Mouse (Mus musculus): ENCODE data around the gene Lag3. TPM values are rescaled to one million over a fixed set of nuclear protein-coding genes. Genes with fewer than 3 reads are reported as not detected.
A peak's percentile ranks its signal among the peaks of the same experiment; 100 is the strongest.

Gene Lag3
- polyA plus RNA-seq, 1 experiment from 2014 or later: 3.9 TPM

GRCm38 (mm10) chr6:124859725-124860124 is 51.8 kb downstream of the Lag3 start:
- H3K4me2 ChIP-seq (ENCODE audit: low read length): peak overlapping the region; percentile 72
- no peaks in the 10 kb centered on the region for H3K27me3 ChIP-seq (ENCODE audit: control insufficient read depth, insufficient read depth, low read depth, low read length)
- H3K9ac ChIP-seq (ENCODE audit: low read depth, low read length): peak overlapping the region; percentile 50
- no peak for ATAC-seq
- H3K36me3 ChIP-seq (ENCODE audit: control insufficient read depth, insufficient read depth, low read length): peaks cover 5% of the 10 kb centered on the region; the same call in 1 of the 2 replicates
- 5% methylated on average over 12 of the region's 12 CpGs for WGBS
- H3K4me1 ChIP-seq (ENCODE audit: control insufficient read depth, insufficient read depth, low read length): peaks cover 57% of the 10 kb centered on the region
- peak overlapping the region; percentile 73 for H3K27ac ChIP-seq (ENCODE audit: low read length)
- H3K4me3 ChIP-seq (ENCODE audit: low read depth, low read length): peak overlapping the region; percentile 15; the same call in 1 of the 2 replicates
- H3K9me3 ChIP-seq (replicated peaks; ENCODE audit: control insufficient read depth, low read length, poor library complexity, severe bottlenecking): no peaks in the 10 kb centered on the region

GRCm38 (mm10) chr6:124858561-124859318 is 52.8 kb downstream of the Lag3 start:
- H3K4me1 ChIP-seq (ENCODE audit: control insufficient read depth, insufficient read depth, low read length): peaks cover 52% of the 10 kb centered on the region
- no peaks in the 10 kb centered on the region for H3K27me3 ChIP-seq (ENCODE audit: control insufficient read depth, insufficient read depth, low read depth, low read length)

GRCm38 (mm10) chr6:124857840-124858530 is 53.5 kb downstream of the Lag3 start:
- Histone ChIP-seq H3K9ac (ENCODE audit: low read depth, low read length) (peak overlapping the region; percentile 96), H3K36me3 (ENCODE audit: control insufficient read depth, insufficient read depth, low read length) (peaks cover 5% of the 10 kb centered on the region; the same call in 1 of the 2 replicates), H3K27me3 (ENCODE audit: control insufficient read depth, insufficient read depth, low read depth, low read length) (no peaks in the 10 kb centered on the region), H3K4me2 (ENCODE audit: low read length) (peak overlapping the region; percentile 76), H3K4me1 (ENCODE audit: control insufficient read depth, insufficient read depth, low read length) (peaks cover 52% of the 10 kb centered on the region), H3K27ac (ENCODE audit: low read length) (peak overlapping the region; percentile 99), H3K4me3 (ENCODE audit: low read depth, low read length) (peak overlapping the region; percentile 72), H3K9me3 (replicated peaks; ENCODE audit: control insufficient read depth, low read length, poor library complexity, severe bottlenecking) (no peaks in the 10 kb centered on the region)
- ATAC-seq: no peak
- WGBS: 19% methylated on average over 26 of the region's 26 CpGs

More at GRCm38 (mm10) chr6:124858561-124859318, 52.8 kb downstream of the Lag3 start:
- H3K27ac ChIP-seq (ENCODE audit: low read length): peak overlapping the region; percentile 99
- ATAC-seq: no peak
- H3K4me3 ChIP-seq (ENCODE audit: low read depth, low read length): no peak overlapping the region
- WGBS: 81% methylated on average over 28 of the region's 28 CpGs
- H3K9ac ChIP-seq (ENCODE audit: low read depth, low read length): peak overlapping the region; percentile 96; the same call in 1 of the 2 replicates
- peaks cover 5% of the 10 kb centered on the region; the same call in 1 of the 2 replicates for H3K36me3 ChIP-seq (ENCODE audit: control insufficient read depth, insufficient read depth, low read length)
- no peaks in the 10 kb centered on the region for H3K9me3 ChIP-seq (replicated peaks; ENCODE audit: control insufficient read depth, low read length, poor library complexity, severe bottlenecking)
- H3K4me2 ChIP-seq (ENCODE audit: low read length): peak overlapping the region; percentile 76; the same call in 1 of the 2 replicates

- peak within 1 kb of the TSS; percentile 99 for H3K27ac ChIP-seq (ENCODE audit: low read length)
- peaks cover 47% of the 10 kb centered on the region for H3K4me1 ChIP-seq (ENCODE audit: control insufficient read depth, insufficient read depth, low read length)
- H3K9me3 ChIP-seq (replicated peaks; ENCODE audit: control insufficient read depth, low read length, poor library complexity, severe bottlenecking): no peaks in the 10 kb centered on the region
- H3K9ac ChIP-seq (ENCODE audit: low read depth, low read length): peak within 1 kb of the TSS; percentile 96
- peak within 1 kb of the TSS; percentile 72 for H3K4me3 ChIP-seq (ENCODE audit: low read depth, low read length)
- H3K4me2 ChIP-seq (ENCODE audit: low read length): peak within 1 kb of the TSS; percentile 76
- peaks cover 5% of the 10 kb centered on the region; the same call in 1 of the 2 replicates for H3K36me3 ChIP-seq (ENCODE audit: control insufficient read depth, insufficient read depth, low read length)
- under 1% methylated on average over 68 of the region's 86 CpGs for WGBS
- no peaks in the 10 kb centered on the region for H3K27me3 ChIP-seq (ENCODE audit: control insufficient read depth, insufficient read depth, low read depth, low read length)
- peak; percentile 91 for ATAC-seq
Observed at GRCm38 (mm10) chr6:124856916-124857839, 54.3 kb downstream of the Lag3 start, which contains the start of gene P3h3. Gene P3h3 (minus strand): TSS chr6:124857752.

GRCm38 (mm10) chr6:124856321-124856720 is 55.2 kb downstream of the Lag3 start:
- H3K9me3 ChIP-seq (replicated peaks; ENCODE audit: control insufficient read depth, low read length, poor library complexity, severe bottlenecking): no peaks in the 10 kb centered on the region

GRCm38 (mm10) chr6:124854647-124855046 is 56.9 kb downstream of the Lag3 start:
- H3K9me3 ChIP-seq (replicated peaks; ENCODE audit: control insufficient read depth, low read length, poor library complexity, severe bottlenecking): no peaks in the 10 kb centered on the region
- H3K27ac ChIP-seq (ENCODE audit: low read length): no peak overlapping the region
- H3K4me2 ChIP-seq (ENCODE audit: low read length): no peak overlapping the region
- no peak for ATAC-seq
- H3K4me3 ChIP-seq (ENCODE audit: low read depth, low read length): no peak overlapping the region
- H3K4me1 ChIP-seq (ENCODE audit: control insufficient read depth, insufficient read depth, low read length): peaks cover 21% of the 10 kb centered on the region
- WGBS: 79% methylated on average over 12 of the region's 12 CpGs
- no peaks in the 10 kb centered on the region for H3K36me3 ChIP-seq (ENCODE audit: control insufficient read depth, insufficient read depth, low read length)
- H3K9ac ChIP-seq (ENCODE audit: low read depth, low read length): no peak overlapping the region
- no peaks in the 10 kb centered on the region for H3K27me3 ChIP-seq (ENCODE audit: control insufficient read depth, insufficient read depth, low read depth, low read length)

More at GRCm38 (mm10) chr6:124856321-124856720, 55.2 kb downstream of the Lag3 start:
- Histone ChIP-seq H3K27me3 (ENCODE audit: control insufficient read depth, insufficient read depth, low read depth, low read length) (no peaks in the 10 kb centered on the region), H3K9ac (ENCODE audit: low read depth, low read length) (peak overlapping the region; percentile 96), H3K4me1 (ENCODE audit: control insufficient read depth, insufficient read depth, low read length) (peaks cover 38% of the 10 kb centered on the region), H3K4me2 (ENCODE audit: low read length) (peak overlapping the region; percentile 76), H3K27ac (ENCODE audit: low read length) (peak overlapping the region; percentile 99), H3K36me3 (ENCODE audit: control insufficient read depth, insufficient read depth, low read length) (peaks cover 5% of the 10 kb centered on the region; the same call in 1 of the 2 replicates), H3K4me3 (ENCODE audit: low read depth, low read length) (peak overlapping the region; percentile 72)
- WGBS: 8% methylated on average over 14 of the region's 14 CpGs
- ATAC-seq: peak; percentile 90

Other genes with a start within 250 kb of the Lag3 start
- gene Lpcat3, start 248.7 kb downstream of the Lag3 start, polyA plus RNA-seq (2015; fragmentation: Nextera tagmentation; extraction: Ambion mirVana): 40.5 and 43.8 TPM in 2 replicates
- gene Emg1, start 199.5 kb downstream of the Lag3 start, polyA plus RNA-seq (2015; fragmentation: Nextera tagmentation; extraction: Ambion mirVana): 95.3 and 101 TPM in 2 replicates
- 240 and 245 TPM in 2 replicates for gene Phb2, start 199.4 kb downstream of the Lag3 start, polyA plus RNA-seq (2015; fragmentation: Nextera tagmentation; extraction: Ambion mirVana)
- gene Ptpn6, start 173.0 kb downstream of the Lag3 start, polyA plus RNA-seq (2015; fragmentation: Nextera tagmentation; extraction: Ambion mirVana): 2.4 and 4.0 TPM in 2 replicates
- gene Grcc10, start 170.3 kb downstream of the Lag3 start, polyA plus RNA-seq (2015; fragmentation: Nextera tagmentation; extraction: Ambion mirVana): 665 and 679 TPM in 2 replicates
- not detected in 2 replicates for gene Gm45234, start 155.7 kb downstream of the Lag3 start, polyA plus RNA-seq (2015; fragmentation: Nextera tagmentation; extraction: Ambion mirVana)
- 28.9 and 29.3 TPM in 2 replicates for gene Atn1, start 155.2 kb downstream of the Lag3 start, polyA plus RNA-seq (2015; fragmentation: Nextera tagmentation; extraction: Ambion mirVana)
- gene Eno2, start 142.0 kb downstream of the Lag3 start, polyA plus RNA-seq (2015; fragmentation: Nextera tagmentation; extraction: Ambion mirVana): 94.4 and 138 TPM in 2 replicates
- 5.7 and 6.3 TPM in 2 replicates for gene Lrrc23, start 132.0 kb downstream of the Lag3 start, polyA plus RNA-seq (2015; fragmentation: Nextera tagmentation; extraction: Ambion mirVana)
- 9.6 and 10.1 TPM in 2 replicates for gene Spsb2, start 103.0 kb downstream of the Lag3 start, polyA plus RNA-seq (2015; fragmentation: Nextera tagmentation; extraction: Ambion mirVana)
- 415 and 461 TPM in 2 replicates for gene Tpi1, start 97.4 kb downstream of the Lag3 start, polyA plus RNA-seq (2015; fragmentation: Nextera tagmentation; extraction: Ambion mirVana)
- gene Usp5, start 82.2 kb downstream of the Lag3 start, polyA plus RNA-seq (2015; fragmentation: Nextera tagmentation; extraction: Ambion mirVana): 220 and 223 TPM in 2 replicates
- gene Cdca3, start 82.2 kb downstream of the Lag3 start, polyA plus RNA-seq (2015; fragmentation: Nextera tagmentation; extraction: Ambion mirVana): 18.2 and 19.5 TPM in 2 replicates
- 2.3 and 2.4 TPM in 2 replicates for gene Gnb3, start 71.4 kb downstream of the Lag3 start, polyA plus RNA-seq (2015; fragmentation: Nextera tagmentation; extraction: Ambion mirVana)
- 13.4 and 15.4 TPM in 2 replicates for gene P3h3, start 54.0 kb downstream of the Lag3 start, polyA plus RNA-seq (2015; fragmentation: Nextera tagmentation; extraction: Ambion mirVana)
- gene Gpr162, start 47.7 kb downstream of the Lag3 start, polyA plus RNA-seq (2015; fragmentation: Nextera tagmentation; extraction: Ambion mirVana): 36.6 and 40.0 TPM in 2 replicates
- gene Cd4, start 23.5 kb downstream of the Lag3 start, polyA plus RNA-seq (2015; fragmentation: Nextera tagmentation; extraction: Ambion mirVana): 0.11 TPM in 1 of 2 replicates, not detected in the other
- gene Ptms, start 8.4 kb upstream of the Lag3 start, polyA plus RNA-seq (2015; fragmentation: Nextera tagmentation; extraction: Ambion mirVana): 700 and 743 TPM in 2 replicates
- 543 and 556 TPM in 2 replicates for gene Mlf2, start 19.7 kb upstream of the Lag3 start, polyA plus RNA-seq (2015; fragmentation: Nextera tagmentation; extraction: Ambion mirVana)
- 87.6 and 94.0 TPM in 2 replicates for gene Cops7a, start 53.8 kb upstream of the Lag3 start, polyA plus RNA-seq (2015; fragmentation: Nextera tagmentation; extraction: Ambion mirVana)
- gene Pianp, start 85.0 kb upstream of the Lag3 start, polyA plus RNA-seq (2015; fragmentation: Nextera tagmentation; extraction: Ambion mirVana): 69.1 and 87.1 TPM in 2 replicates
- gene Zfp384, start 97.4 kb upstream of the Lag3 start, polyA plus RNA-seq (2015; fragmentation: Nextera tagmentation; extraction: Ambion mirVana): 11.2 and 14.2 TPM in 2 replicates
- 141 and 155 TPM in 2 replicates for gene Ing4, start 128.1 kb upstream of the Lag3 start, polyA plus RNA-seq (2015; fragmentation: Nextera tagmentation; extraction: Ambion mirVana)
- 18.0 and 18.3 TPM in 2 replicates for gene Acrbp, start 138.0 kb upstream of the Lag3 start, polyA plus RNA-seq (2015; fragmentation: Nextera tagmentation; extraction: Ambion mirVana)
- 0.45 and 0.60 TPM in 2 replicates for gene Lpar5, start 156.2 kb upstream of the Lag3 start, polyA plus RNA-seq (2015; fragmentation: Nextera tagmentation; extraction: Ambion mirVana)
- gene Chd4, start 184.3 kb upstream of the Lag3 start, polyA plus RNA-seq (2015; fragmentation: Nextera tagmentation; extraction: Ambion mirVana): 59.7 and 74.3 TPM in 2 replicates
- 49.2 and 49.3 TPM in 2 replicates for gene Nop2, start 220.2 kb upstream of the Lag3 start, polyA plus RNA-seq (2015; fragmentation: Nextera tagmentation; extraction: Ambion mirVana)
- 21.1 and 21.2 TPM in 2 replicates for gene Iffo1, start 233.5 kb upstream of the Lag3 start, polyA plus RNA-seq (2015; fragmentation: Nextera tagmentation; extraction: Ambion mirVana)

Data from midbrain, embryonic 16.5 days (tissue).